Mouse (Mus musculus) kidney, embryonic 15.5 days (tissue): ENCODE data around the gene Zxdc. TPM values are rescaled to one million over a fixed set of nuclear protein-coding genes. Genes with fewer than 3 reads are reported as not detected.

Experiments
- ATAC-seq: fragments of 200-750 bp; cut with Nextera tagmentation; replicated peaks from 2 replicates; pipeline ENCODE4 v1.8.0; 2017; ENCODE audit warnings: moderate TSS enrichment; ENCODE audit not compliant: low FRiP score
- H3K27ac ChIP-seq: fragments of 300-500 bp; sonication (generic); 2 replicates; pipeline ENCODE4 v1.5.1; 2015; ENCODE audit warnings: mild to moderate bottlenecking, inconsistent platforms
- H3K27me3 ChIP-seq: fragments of 300-500 bp; sonication (generic); 2 replicates; pipeline ENCODE4 v1.6.1; 2015; ENCODE audit warnings: inconsistent platforms
- H3K36me3 ChIP-seq: fragments of 300-500 bp; sonication (generic); 2 replicates; pipeline ENCODE4 v1.6.1; 2015; ENCODE audit warnings: inconsistent platforms
- H3K4me1 ChIP-seq: fragments of 300-500 bp; sonication (generic); 2 replicates; pipeline ENCODE4 v1.6.1; 2015; ENCODE audit warnings: inconsistent platforms
- H3K4me2 ChIP-seq: fragments of 300-500 bp; sonication (generic); 2 replicates; pipeline ENCODE4 v1.6.1; 2015; ENCODE audit warnings: moderate library complexity, mild to moderate bottlenecking, inconsistent platforms
- H3K4me3 ChIP-seq: fragments of 300-500 bp; sonication (generic); replicated peaks from 2 replicates; pipeline ENCODE4 v1.5.1; 2015; ENCODE audit warnings: mild to moderate bottlenecking, inconsistent platforms
- H3K9ac ChIP-seq: fragments of 300-500 bp; sonication (generic); 2 replicates; pipeline ENCODE4 v1.6.1; 2015; ENCODE audit warnings: mild to moderate bottlenecking, inconsistent platforms
- H3K9me3 ChIP-seq: fragments of 300-500 bp; sonication (generic); replicated peaks from 2 replicates; pipeline ENCODE4 v1.6.1; 2016; ENCODE audit warnings: inconsistent platforms
- WGBS: fragments of 180-500 bp; shearing (Covaris S2); methylation state at CpG from one replicate; pipeline ENCODE4 v1.1.7; 2015; ENCODE audit warnings: mixed read lengths; 5-methylcytosine and 5-hydroxymethylcytosine counted together
- polyA plus RNA-seq: library from polyadenylated mRNA; unstranded; fragments of >200 nt; fragmentation: Nextera tagmentation; extraction: Ambion mirVana; gene quantifications from 2 replicates; pipeline ENCODE4 v1.2.1, GENCODE M21; 2015

The Zxdc gene
- 8.9 and 9.1 TPM in 2 replicates for polyA plus RNA-seq

DNA sequence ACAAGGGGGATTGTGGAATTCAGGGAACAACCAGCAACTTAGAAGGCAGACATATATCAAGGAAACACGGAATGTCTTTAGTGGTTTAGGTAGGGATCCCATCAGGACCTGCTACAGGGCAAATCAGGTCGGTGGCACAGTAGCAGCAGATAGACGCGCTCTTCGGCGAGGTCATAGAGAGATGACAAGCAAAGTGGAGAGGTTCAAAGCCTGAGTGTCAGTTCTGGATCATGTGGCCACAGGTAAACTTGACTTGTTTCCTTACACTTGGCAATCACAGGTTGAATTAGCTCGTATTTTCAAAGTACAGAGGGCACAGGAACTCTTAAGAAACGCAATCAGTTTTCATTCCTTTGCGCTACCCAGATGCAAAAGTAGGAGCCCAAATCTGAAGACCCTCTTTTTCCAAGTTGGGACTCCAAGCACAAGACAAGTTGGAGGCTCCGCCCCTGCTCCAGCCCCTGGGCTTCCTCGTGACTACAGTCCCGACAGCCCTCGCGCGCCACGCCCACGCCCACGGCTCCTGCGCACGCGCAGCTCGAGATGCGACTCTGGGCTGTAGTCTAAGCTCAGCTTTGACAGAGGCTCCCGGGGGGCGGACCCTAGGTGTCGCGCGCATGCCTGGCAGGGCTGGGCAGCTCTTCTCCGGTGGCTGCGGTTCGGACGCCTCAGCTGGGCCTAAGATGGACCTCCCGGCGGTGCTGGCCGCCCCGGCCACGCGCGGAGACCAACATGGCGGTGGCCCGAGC, at the start of gene Zxdc:
Zxdc (plus strand) TSS at position 517 of the 749 bp plus-strand sequence.
- WGBS, result 5% methylated on average over 41 of the region's 41 CpGs
- H3K36me3 ChIP-seq, result peaks cover 22% of the 10 kb centered on the region
- H3K4me3 ChIP-seq, result peak within 1 kb of the TSS; percentile 95
- no peaks in the 10 kb centered on the region for H3K27me3 ChIP-seq
- H3K27ac ChIP-seq, result peak within 1 kb of the TSS; percentile 88
- peak; percentile 98 for ATAC-seq
- peak within 1 kb of the TSS; percentile 94 for H3K4me2 ChIP-seq
- peak within 1 kb of the TSS; percentile 89 for H3K9ac ChIP-seq
- H3K9me3 ChIP-seq, result no peaks in the 10 kb centered on the region
- H3K4me1 ChIP-seq, result peaks cover 24% of the 10 kb centered on the region

DNA sequence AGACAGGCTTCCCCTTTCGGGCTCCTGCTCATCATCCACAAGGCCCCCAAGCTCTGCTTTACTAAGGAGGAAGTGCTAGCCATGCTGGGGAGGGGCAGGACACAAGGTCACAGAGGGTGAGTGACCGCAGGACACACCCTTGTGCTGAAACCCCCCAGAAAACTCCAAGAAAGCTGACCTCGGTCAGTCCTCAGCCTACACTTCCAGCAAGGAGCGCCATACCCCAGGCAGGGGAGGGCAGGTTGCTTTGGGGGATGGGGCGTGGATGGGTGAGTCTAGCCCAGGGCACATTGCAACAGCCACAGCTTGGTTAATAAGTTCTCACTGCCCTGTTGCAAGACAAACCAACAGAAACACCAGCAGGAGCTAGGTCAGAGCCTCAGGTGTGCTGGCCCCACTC, 48.9 kb upstream of the Zxdc start:
- ATAC-seq, result peak; percentile 82
- 64% methylated on average over 5 of the region's 5 CpGs for WGBS

DNA sequence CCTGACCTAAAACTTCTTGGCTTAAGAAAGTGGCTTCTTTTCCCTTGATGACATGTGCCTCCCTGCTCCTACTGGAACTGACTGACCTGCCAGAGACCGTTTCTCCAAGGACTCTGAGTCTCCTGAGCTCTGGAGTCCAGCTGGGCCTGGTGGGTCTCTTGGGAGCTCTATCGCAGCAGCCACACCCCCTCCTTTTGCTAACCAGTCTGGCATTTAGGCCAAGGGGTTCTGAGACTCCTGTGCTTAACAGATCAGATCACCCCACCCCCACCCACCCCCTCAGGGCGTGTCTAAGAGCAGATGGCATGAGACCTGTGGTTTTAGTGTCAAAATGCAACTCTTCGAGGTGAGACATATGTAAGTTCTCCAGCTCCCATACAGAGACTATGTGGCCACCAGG, 47.5 kb upstream of the Zxdc start:
- 0 out of 2 replicates have a peak, but pooled peaks cover 3% of the 10 kb centered on the region for H3K27me3 ChIP-seq
- WGBS, result 40% methylated on average over 4 of the region's 4 CpGs
- H3K9me3 ChIP-seq, result no peaks in the 10 kb centered on the region
- ATAC-seq, result no peak
- H3K4me2 ChIP-seq, result no peak overlapping the region
- H3K4me1 ChIP-seq, result peaks cover 27% of the 10 kb centered on the region
- H3K27ac ChIP-seq, result no peak overlapping the region
- no peak overlapping the region for H3K4me3 ChIP-seq
- H3K36me3 ChIP-seq, result no peaks in the 10 kb centered on the region
- no peak overlapping the region for H3K9ac ChIP-seq

More for the DNA sequence above, 48.9 kb upstream of the Zxdc start:
- Histone ChIP-seq H3K27me3 (0 out of 2 replicates have a peak, but pooled peaks cover 3% of the 10 kb centered on the region), H3K9ac (no peak overlapping the region), H3K4me2 (no peak overlapping the region), H3K36me3 (no peaks in the 10 kb centered on the region), H3K27ac (peak overlapping the region; percentile 64), H3K4me1 (peaks cover 26% of the 10 kb centered on the region), H3K4me3 (no peak overlapping the region), H3K9me3 (no peaks in the 10 kb centered on the region)

DNA sequence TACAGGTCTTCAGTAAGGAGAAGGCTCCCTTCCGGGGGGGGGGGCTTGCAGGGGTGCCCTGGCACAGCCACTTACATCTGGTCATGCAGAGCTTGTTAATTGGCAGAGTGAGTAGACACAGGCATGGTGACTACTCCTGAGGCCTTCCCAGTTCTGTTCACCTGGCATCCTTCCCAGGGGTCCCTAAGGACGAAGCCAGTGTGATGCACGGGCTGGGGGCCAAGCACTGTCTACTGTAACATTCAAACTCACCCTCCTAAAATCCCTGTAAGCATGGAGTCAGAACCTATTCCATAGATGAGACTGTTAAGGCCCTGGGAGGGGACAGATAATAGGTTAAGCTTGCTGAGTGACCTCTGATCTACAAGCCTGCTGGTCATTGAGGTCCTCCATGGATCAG, 45.3 kb upstream of the Zxdc start:
- Histone ChIP-seq H3K36me3 (no peaks in the 10 kb centered on the region), H3K27ac (no peak overlapping the region), H3K9me3 (no peaks in the 10 kb centered on the region), H3K4me2 (no peak overlapping the region), H3K4me3 (no peak overlapping the region), H3K9ac (no peak overlapping the region), H3K27me3 (0 out of 2 replicates have a peak, but pooled peaks cover 3% of the 10 kb centered on the region), H3K4me1 (peaks cover 27% of the 10 kb centered on the region)
- ATAC-seq, result no peak
- WGBS, result 68% methylated on average over 3 of the region's 3 CpGs

DNA sequence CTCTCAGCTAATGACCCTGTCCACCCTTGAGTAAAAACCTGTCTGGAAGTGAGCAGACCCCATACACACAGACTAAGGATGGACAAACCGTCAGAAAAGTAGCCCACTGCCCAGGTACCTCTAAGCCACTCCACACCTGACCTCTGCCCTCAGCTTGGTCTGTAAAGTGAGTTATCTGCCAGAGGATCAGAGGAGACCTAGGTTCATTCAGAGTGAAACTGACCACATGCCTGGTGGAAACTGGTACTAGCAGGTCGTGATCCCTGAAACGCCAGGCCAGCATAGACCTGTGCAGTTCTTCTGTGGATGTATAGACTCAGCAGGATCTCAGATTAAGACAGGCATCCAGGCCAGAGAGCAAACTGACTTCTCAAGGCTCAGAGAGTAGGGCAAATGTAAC, 44.8 kb upstream of the Zxdc start:
- H3K4me3 ChIP-seq, result peak overlapping the region; percentile 37; the same call in 1 of the 2 replicates
- H3K9me3 ChIP-seq, result no peaks in the 10 kb centered on the region
- H3K4me2 ChIP-seq, result peak overlapping the region; percentile 65
- H3K27me3 ChIP-seq, result 0 out of 2 replicates have a peak, but pooled peaks cover 3% of the 10 kb centered on the region
- no peaks in the 10 kb centered on the region for H3K36me3 ChIP-seq
- WGBS, result 50% methylated on average over 3 of the region's 3 CpGs
- ATAC-seq, result no peak
- H3K4me1 ChIP-seq, result peaks cover 27% of the 10 kb centered on the region
- no peak overlapping the region for H3K9ac ChIP-seq
- no peak overlapping the region for H3K27ac ChIP-seq

DNA sequence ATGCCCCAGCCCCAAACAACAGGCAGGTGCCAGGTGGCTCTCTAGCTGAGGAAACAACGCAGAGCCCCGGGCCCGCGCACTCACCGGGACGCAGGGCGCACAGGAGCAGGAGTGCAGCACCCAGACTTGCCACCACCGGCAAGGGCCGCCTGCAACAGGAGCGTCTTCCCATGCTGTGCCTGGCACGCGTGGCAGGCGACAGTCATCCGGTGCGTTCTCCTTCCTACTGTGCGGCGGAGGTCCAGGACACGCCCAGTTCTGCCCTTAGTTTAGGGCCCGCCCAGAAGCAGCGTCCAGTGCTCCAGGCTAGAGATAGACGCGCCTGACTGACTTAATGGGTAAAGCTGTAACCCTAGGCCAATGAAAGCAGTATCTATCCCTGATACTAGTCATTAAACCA, 44.3 kb upstream of the Zxdc start, which contains the start of gene Chst13:
Chst13 (minus strand) TSS at position 195 of the 400 bp plus-strand sequence.
- peak; percentile 74 for ATAC-seq
- peak within 1 kb of the TSS; percentile 17; the same call in 1 of the 2 replicates for H3K9ac ChIP-seq
- 0 out of 2 replicates have a peak, but pooled peaks cover 3% of the 10 kb centered on the region for H3K27me3 ChIP-seq
- H3K36me3 ChIP-seq, result no peaks in the 10 kb centered on the region
- peak within 1 kb of the TSS; percentile 65 for H3K4me2 ChIP-seq
- H3K9me3 ChIP-seq, result no peaks in the 10 kb centered on the region
- WGBS, result 4% methylated on average over 22 of the region's 22 CpGs
- no peak within 1 kb of the TSS for H3K27ac ChIP-seq
- H3K4me1 ChIP-seq, result peaks cover 23% of the 10 kb centered on the region
- H3K4me3 ChIP-seq, result peak within 1 kb of the TSS; percentile 37

DNA sequence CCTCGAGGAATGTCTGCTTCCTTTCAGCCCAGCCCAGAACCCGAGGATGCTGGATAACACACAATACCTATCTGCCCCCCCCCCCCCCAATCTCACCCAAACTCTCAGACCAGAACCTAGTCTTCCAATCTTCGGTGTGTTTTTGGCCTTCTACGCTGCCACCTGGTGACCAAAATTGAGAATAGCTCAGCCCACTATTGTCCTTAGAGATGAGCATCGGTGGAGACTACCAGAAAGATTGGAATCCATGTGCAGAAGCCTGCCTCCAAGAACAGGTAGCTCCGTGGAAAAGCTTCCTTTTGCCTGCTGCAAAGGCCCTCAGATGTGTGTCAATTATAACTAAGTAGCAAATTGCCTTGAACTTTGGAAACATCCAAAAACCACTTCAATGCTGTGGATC, 41.6 kb upstream of the Zxdc start:
- H3K27ac ChIP-seq, result no peak overlapping the region

DNA sequence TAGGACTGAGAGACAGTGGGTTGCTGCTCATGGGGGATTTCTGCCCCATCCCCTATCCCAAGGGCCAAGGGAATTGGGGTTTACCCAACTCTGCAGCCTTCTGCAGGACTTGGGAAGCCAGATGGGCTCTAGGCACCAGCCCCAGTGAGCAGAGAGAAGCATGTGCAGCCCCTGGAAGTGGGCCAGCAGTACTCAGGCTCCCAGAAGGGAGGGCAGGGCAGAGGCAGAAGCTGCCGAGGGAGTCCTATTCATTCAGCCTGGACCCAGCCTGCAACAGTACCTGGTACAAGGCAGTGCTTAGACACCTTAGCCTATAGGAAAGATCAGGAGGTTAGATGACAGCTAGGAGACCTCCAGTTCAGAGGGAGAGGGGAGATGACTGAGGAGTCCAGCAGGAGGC, 39.3 kb upstream of the Zxdc start:
- no peak overlapping the region for H3K9ac ChIP-seq
- 13% methylated on average over 1 of the region's 1 CpGs for WGBS
- H3K4me3 ChIP-seq, result no peak overlapping the region
- H3K4me1 ChIP-seq, result peaks cover 6% of the 10 kb centered on the region
- no peak for ATAC-seq
- H3K27ac ChIP-seq, result no peak overlapping the region
- H3K9me3 ChIP-seq, result no peaks in the 10 kb centered on the region
- H3K4me2 ChIP-seq, result no peak overlapping the region
- 0 out of 2 replicates have a peak, but pooled peaks cover 3% of the 10 kb centered on the region for H3K27me3 ChIP-seq
- no peaks in the 10 kb centered on the region for H3K36me3 ChIP-seq

More for the DNA sequence above, 41.6 kb upstream of the Zxdc start:
- H3K4me1 ChIP-seq, result peaks cover 13% of the 10 kb centered on the region
- no peak overlapping the region for H3K4me3 ChIP-seq
- H3K27me3 ChIP-seq, result 0 out of 2 replicates have a peak, but pooled peaks cover 3% of the 10 kb centered on the region
- 20% methylated on average over 6 of the region's 6 CpGs for WGBS
- no peak for ATAC-seq
- H3K9ac ChIP-seq, result no peak overlapping the region
- no peak overlapping the region for H3K4me2 ChIP-seq
- H3K9me3 ChIP-seq, result no peaks in the 10 kb centered on the region
- no peaks in the 10 kb centered on the region for H3K36me3 ChIP-seq

DNA sequence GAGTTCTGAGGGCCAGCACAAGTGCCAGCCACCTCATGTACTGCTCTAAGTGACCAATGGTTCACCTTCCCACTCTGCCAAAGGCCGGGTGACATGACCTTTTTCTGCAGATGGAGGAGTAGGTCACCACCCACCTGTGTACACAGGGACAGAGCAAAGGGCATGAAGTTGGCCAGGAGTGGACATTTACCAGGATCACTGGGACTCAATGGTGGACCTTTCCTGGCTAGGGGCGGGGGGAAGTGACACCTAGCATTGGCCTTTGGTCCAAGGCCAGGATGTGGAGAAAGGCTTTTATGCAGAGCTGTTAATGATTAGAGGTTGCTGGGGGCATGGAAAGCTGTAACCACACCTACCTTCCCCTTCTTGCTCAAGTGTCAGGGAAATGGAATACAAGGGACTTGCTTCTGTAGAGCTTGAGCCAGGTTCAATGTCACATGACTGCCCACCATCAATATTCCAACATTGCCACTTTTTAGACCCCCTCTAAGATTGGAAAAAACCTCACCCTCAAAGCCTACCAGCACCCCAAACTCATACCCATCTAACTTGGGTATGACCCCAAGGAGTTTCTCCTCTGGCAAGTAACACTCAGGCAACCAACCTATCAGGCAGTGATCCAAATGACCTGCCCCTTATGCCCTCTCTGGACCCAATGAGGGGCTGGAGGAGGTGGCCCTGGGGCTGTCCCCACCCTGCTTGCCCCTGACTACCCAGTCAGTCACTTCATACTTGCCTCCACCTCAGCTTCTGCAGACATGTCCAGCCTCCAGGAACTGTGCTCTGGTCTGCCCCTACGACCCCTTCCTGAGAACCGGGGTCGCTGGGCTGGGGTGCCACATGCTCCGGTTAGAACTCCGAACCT, 36.5 kb upstream of the Zxdc start, which contains the start of gene Uroc1:
Uroc1 (plus strand) TSS at position 724 of the 865 bp plus-strand sequence.
- H3K27me3 ChIP-seq, result no peaks in the 10 kb centered on the region
- no peak within 1 kb of the TSS for H3K9ac ChIP-seq
- WGBS, result 84% methylated on average over 7 of the region's 7 CpGs
- no peak within 1 kb of the TSS for H3K4me3 ChIP-seq
- no peak within 1 kb of the TSS for H3K4me2 ChIP-seq
- H3K36me3 ChIP-seq, result no peaks in the 10 kb centered on the region
- no peaks in the 10 kb centered on the region for H3K9me3 ChIP-seq
- peak; percentile 10; the same call in 1 of the 2 replicates for ATAC-seq
- H3K27ac ChIP-seq, result no peak within 1 kb of the TSS
- no peaks in the 10 kb centered on the region for H3K4me1 ChIP-seq

DNA sequence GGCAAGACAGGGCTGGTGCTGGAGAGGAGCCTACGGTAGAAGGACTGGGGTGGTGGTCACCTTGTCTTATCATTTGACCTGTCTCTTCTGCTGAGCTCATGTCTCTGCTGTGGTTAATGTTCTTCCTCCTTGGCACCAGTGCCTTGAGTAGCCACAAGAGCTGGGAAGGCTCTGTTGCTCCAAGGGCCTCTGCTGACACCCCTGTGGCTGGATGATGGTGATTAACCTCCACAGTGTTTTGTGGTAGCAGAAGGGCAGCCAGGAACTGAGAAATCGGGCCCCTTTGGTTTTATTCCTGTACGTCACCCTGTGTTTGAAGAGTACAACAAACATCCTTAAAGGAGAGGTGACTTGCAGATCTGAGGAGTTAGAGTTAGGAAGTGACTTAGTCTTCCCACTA, 35.0 kb upstream of the Zxdc start:
- H3K4me2 ChIP-seq, result no peak overlapping the region
- ATAC-seq, result no peak
- 89% methylated on average over 3 of the region's 3 CpGs for WGBS
- no peaks in the 10 kb centered on the region for H3K36me3 ChIP-seq
- no peaks in the 10 kb centered on the region for H3K9me3 ChIP-seq
- H3K4me1 ChIP-seq, result no peaks in the 10 kb centered on the region
- no peak overlapping the region for H3K27ac ChIP-seq
- no peak overlapping the region for H3K4me3 ChIP-seq
- H3K9ac ChIP-seq, result no peak overlapping the region
- H3K27me3 ChIP-seq, result no peaks in the 10 kb centered on the region

DNA sequence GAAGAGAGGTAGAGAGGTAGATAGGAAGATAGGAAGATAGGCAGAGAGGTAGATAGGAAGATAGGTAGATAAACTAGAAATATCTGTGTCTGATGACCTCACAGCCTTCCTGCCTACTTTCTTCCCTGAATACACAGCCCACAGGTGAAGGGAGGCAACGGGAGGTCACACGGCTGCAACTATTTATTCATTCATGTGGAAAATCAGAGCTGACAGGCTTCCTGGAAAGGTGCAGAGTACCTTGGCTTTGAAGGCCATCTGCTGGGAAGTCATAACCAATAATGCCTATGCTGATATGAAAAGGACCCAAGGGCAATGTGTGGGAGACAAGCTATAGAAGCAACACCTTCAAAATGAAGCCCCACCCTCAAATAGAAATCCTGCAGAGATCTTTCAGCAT, 26.9 kb upstream of the Zxdc start:
- H3K9me3 ChIP-seq, result no peaks in the 10 kb centered on the region
- H3K27me3 ChIP-seq, result no peaks in the 10 kb centered on the region
- H3K9ac ChIP-seq, result no peak overlapping the region
- 0 out of 2 replicates have a peak, but pooled peaks cover 3% of the 10 kb centered on the region for H3K4me1 ChIP-seq
- WGBS, result 58% methylated on average over 2 of the region's 2 CpGs
- no peak overlapping the region for H3K27ac ChIP-seq
- no peak for ATAC-seq
- no peaks in the 10 kb centered on the region for H3K36me3 ChIP-seq
- H3K4me3 ChIP-seq, result no peak overlapping the region
- no peak overlapping the region for H3K4me2 ChIP-seq

DNA sequence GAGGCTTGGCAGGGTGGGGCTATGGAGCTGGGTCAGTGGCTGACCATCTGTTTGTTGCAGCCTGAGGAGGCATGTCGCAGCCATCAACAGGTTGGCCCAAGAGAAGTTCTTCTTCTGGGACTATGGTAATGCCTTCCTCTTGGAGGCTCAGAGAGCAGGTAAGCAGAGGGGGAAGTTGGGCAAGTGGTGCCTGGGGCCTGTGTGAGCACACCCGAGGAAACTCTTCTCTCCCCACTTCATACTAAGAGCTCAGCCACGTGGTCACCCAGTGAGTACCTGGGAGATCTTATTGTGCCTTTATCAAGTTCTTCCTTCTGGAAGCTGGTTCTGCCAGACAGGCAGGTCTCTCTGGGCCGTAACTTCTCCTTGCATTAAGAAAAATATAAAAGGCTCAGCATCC, 22.1 kb upstream of the Zxdc start:
- Histone ChIP-seq H3K9ac (no peak overlapping the region), H3K27ac (no peak overlapping the region), H3K27me3 (no peaks in the 10 kb centered on the region), H3K4me1 (no peaks in the 10 kb centered on the region), H3K36me3 (no peaks in the 10 kb centered on the region), H3K4me3 (no peak overlapping the region), H3K4me2 (no peak overlapping the region), H3K9me3 (no peaks in the 10 kb centered on the region)
- no peak for ATAC-seq
- WGBS, result 85% methylated on average over 4 of the region's 4 CpGs
